Mouse (Mus musculus) urinary bladder, adult 18-20 months (tissue): ENCODE measurements at regions not wholly inside any gene's neighbourhood (a gene's known extent, or its start where the extent isn't known, plus 50 kb on each side); places are given as distances from the start of the nearest gene placed in this dataset.

Experiments used
- DNase-seq, 2 experiments: peaks; one replicate each; pipeline ENCODE4 v3.0.0; 2022; ENCODE audit warnings: low spot score in 2 of 2, mixed read lengths in 2 of 2

DNA sequence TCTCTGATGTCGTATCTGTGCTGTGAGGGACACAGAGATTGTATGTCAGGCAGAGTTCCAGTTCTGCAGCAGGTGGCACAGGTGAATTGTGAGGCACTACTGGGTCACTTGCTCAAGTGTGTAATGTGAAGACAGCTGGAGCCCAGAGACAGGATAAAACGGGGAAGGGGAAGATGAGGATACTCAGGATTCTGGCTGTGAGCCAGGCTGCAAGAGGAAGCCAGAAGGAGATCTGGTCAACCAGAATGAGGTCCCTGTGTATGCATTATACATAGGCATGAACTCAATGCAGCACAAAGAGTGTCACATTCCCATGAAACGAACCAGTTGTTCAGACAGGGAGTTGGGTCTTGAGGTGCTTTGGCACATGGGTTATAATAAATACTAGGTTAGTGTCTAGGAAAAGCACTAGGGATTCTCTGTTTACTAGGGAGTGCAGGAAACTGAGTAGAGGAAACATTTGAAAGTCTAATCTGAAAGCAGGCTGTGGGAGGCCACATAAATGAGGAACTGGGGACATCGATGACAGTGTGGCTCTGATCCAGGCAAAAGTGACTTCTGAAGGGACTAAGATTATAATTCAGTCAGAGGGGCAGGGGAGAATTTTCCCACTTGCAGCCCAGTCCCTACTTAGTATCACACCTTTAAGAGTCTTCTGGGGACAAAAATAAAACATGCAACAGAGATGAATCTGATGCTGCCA is 109.9 kb upstream of the Rxfp2 start:
- DNase-seq: no peak

DNA sequence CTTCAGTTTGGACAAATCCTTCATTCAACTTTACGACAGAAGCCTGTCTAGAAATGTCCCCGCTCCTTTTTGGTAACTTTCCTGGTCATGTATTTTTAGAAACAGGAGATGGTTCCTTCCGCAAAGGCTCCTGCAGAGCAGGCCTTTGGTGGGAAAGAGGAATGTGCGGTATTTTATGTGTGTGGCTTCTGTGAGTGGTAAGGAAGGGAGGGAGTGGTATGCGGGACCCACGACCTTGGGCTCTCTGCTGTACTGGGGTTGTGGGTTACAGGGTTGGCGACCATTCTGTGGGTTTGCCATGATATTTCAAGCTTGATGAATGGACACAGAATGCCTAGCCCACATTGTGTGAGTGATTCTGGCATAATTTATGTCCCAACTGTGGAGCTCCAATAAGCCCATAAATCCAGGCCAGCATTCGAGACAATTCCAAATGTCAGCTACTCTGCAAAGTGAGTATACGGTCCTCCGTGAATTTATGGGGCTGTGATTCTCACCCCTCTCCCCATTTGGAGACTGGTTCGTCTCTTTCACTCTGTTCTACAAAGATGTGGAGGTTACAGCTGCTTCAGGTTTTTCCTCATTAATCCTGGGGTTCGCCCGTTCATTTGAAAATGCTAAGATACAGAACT is 109.3 kb upstream of the Rxfp2 start:
- DNase-seq: no peak

DNA sequence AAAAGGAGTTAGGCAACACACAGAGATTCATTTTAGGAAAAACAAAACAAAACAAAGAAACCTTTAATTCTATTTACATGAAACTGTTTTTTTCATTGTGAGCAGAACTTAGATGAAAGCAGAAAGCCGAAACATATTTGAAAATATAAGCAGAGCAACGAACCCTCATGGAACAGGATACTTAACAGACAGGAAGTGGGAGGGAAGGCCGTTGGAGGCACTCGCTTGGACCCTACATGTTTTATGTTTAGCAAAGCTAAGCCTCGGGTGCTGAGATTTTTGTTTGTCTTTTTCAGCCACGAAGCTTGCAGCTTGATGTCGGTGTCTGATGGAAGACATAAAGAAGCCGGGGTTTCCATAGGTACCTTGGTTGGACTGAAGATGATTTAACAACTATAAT is 108.5 kb upstream of the Rxfp2 start:
- DNase-seq: no peak

DNA sequence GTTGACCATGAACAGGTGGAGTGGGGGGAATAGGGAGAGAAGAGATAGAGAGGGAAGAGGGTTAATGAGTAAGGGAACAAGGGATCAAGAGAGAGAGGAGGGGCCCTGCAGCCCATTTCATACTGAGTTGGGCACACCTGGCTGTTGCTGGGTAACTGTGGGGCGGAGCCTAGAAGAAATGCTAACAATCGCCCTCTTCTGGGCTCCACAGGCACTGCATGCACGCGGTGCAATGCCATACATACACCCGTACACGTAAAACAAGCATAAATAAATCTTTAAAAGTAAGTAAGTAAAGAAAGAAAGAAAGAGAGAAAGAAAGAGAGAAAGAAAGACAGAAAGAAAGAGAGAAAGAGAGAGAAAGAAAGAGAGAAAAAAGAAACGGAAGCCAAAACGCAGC is 106.5 kb upstream of the Rxfp2 start:
- no peak for DNase-seq

DNA sequence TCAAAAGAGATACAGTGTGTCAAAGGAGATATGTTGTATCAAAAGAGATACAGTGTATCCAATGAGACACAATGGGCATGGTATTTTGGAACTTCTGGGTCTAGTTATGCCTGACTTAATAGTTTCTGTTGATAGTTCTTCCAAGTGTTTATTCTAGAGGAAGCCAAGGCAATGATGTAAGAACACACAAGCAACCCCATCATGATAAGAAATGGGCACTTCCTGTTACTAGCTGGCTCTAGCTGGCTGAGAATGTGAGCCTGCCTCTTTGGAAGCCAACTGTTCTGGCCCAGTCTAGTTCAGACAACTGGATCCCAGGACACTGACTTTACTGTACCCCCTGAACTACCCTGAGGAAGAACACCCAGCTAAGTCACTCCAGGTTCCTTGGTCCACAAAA is 102.7 kb upstream of the Rxfp2 start:
- no peak for DNase-seq

DNA sequence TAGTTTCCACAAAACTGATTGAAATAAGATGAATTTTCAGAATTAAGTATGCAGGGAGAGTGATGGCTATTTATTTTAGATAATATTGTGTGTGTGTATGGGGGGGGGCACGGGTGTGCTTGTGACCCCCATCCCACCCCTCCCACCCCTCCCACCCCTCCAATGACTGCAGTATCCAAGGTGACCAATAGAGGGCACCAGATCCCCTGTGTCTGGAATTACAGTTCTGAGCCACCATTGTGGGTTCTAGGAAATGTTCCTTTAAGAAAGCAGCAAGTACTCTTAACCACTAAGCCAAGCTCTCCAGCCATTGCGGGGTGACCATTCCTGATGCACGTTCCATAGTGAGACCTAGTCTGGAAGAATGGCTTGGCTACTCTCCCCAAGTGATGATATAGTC is 101.1 kb upstream of the Rxfp2 start:
- DNase-seq: no peak

DNA sequence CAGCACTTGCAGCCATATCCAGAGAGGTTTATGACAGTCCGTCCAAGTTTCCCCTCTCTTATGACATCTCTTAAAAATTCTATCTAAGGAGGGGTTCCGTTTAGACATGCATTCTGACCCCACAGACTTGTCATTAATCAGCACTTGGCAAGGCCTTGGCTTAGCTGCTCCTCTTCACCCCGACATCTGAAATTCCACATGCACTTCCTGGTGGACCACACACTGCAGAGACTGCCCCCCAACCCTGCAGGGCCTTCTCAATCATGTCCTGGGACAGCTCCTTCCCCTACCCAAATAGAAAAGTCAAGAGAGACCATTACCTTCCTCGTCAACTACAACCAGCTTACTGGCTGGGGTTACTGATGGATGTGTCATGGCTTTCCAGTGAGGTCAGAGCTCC is 99.4 kb upstream of the Rxfp2 start:
- no peak for DNase-seq

DNA sequence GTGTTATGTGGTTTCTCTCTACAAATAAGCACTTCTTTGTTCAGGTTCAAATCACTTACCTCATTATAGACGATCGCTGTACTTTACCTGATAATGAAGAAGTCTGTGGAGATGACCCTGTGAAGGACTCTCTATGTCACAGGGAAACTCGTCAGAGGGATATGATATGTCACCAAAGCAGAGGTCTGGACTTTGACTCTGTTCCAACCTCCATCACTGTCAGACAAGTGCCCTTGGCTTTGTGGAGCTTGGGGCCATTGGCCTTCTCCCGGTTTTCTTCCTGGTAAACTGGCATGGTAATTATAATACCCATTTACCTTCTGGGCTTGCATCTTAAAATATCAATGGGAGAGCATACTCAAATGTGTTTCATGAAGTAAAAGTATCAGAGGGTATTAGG is 98.1 kb upstream of the Rxfp2 start:
- DNase-seq: no peak

DNA sequence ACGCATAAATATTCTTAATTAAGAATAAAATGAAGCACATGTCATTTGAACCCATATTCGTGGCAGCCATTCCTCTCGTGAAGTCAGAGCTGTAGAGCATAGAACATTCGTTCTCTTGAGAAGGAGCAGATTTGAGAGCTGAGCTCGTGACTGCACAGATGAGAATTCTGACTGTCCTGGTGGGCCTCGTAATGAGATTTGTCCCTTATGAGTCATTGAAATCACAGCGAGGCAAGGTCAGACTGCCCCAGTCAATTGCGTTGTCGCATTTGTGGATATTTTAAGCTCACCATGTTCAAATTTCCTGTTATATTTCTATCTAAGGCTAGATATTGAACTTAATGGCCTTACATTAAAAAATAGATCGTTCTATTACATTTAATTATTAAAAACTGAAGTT is 94.0 kb upstream of the Rxfp2 start:
- DNase-seq: no peak

DNA sequence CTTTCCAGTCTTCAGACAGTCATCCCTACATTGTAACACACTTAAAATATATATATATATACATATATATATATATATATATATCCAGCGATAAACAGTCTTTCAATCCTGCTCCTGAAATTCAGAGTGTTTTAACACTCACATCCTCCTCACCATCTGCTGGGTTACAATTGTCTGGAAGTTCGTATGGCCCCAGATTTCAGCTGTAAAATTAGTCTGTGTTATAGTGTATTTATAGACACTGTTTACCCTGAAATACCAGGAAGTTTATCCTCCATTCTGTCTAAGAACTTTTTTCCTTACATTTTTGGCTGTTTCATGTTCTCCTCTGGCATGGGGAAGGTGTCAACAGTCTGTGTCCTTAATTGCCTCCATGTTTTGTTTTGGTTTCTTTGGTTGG is 91.7 kb upstream of the Rxfp2 start:
- DNase-seq: no peak

DNA sequence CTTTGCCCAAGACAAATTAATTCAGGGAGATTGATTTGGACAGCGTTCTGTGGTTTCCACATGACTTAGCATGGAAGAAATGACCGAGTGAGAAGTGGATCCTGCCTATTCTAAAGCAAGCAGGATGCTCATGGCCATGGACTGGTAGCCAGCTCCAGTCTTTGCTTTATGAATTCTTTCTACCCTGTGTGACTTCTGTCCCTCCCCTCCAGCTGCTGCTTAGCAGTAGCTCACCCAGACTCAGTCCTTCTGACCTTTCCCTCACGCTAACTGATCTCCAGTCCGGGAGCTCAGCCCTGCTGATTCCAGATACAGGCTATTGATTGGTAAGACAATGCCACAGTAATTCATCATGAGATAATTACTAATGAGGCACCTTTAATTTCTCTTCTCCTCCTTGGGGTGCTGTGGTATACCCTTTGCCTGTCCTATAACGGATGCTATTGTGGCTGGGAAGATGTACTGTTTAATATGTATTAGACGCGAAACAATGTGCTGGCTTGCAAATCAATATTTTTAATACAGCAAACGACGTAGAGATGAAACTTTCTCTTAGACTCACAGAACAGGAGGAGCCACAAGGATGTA is 86.8 kb upstream of the Rxfp2 start:
- DNase-seq: no peak

DNA sequence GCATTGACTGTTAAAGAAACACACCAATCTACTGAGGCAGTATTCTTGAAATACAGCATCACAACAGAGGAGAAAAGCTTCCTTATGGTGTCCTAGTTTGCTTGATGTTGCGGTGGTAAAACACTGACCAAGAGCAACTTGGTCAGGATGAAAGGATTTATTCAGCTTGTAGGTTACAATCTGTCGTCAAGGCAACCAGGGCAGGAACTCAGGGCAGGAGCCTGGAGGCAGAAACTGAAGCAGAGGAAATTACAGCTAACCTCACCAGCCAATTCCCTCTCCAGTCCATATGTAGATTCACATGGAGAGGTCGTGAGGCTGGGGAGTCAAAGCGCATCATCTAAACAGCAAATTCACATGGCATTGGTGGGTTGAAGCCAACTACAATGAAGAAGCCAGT is 86.3 kb upstream of the Rxfp2 start:
- no peak for DNase-seq

DNA sequence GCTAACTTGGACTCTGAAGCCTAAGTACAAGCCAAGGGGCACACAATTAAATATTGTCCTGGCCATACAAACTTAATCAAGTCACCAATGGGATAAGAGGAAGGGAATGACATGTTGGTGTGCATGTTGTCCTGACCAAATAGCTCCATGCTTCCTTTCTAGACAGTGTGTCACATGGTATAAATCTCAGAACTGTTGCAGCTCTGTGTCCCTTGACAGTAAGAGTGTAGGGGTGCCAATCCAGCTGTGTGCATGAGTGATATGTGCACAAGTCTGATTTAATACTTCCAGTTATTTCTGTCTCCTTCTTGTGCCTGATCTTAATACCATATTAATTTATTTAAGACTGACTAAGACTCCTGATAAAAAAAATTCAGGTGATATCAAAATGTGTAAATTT is 72.8 kb upstream of the Rxfp2 start:
- no peak for DNase-seq

DNA sequence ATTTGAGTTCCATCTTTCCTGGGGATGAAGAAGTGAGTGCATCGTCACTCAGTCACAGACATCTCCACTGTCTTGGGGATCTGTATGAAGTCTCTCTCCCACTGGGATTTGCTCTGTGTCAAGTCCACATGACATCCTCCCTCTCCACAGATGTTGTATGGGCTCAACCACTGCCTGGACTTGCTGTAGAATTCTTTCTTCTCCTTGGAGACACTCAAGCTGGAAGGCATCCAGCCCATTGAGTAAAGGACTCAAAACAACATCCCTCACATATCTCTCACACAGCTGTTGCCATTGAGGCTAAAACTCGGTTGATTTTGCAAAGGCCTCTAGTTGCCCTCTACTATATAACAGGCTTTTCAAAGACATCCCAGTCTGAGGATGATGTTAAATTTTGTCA is 71.0 kb upstream of the Rxfp2 start:
- DNase-seq: no peak

DNA sequence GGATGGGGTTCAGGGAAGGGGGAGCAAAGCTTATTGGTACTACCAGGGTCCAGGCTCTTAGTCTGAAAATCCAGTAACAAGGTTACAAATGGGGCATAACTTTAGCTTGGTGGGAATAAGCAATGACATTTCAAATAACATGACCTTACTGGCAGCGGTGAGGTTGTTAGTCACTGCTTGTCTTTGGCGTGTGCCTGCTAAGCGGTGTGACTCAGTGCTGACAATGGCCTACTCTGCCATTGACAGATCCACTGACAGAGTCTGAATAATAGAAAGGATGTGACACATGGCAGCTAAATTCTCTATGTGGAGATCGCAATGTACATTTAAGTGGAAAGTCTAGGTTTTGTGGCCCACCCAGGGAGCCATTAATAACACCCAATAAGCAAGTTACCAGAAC is 61.5 kb upstream of the Rxfp2 start:
- peak; percentile 1 to 2 for DNase-seq

DNA sequence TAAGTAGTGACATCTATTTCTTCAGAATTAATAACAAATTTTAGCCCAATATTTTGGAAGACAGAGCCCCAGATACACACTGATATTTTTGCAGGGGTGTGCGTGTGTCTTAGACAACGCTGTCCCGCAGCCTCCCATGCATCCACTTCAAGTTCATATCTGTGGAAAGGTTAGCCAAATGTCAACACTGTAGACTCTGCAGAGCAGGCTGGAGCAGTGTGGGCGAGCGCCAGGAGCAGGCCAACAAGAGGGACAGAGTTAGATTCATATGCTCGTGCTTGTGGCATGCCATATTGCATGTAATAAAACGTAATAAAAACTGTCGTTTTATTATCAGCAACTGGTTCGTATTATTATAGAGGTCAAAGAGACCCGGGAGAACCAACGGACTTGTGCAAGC is 57.3 kb upstream of the Rxfp2 start:
- no peak for DNase-seq

DNA sequence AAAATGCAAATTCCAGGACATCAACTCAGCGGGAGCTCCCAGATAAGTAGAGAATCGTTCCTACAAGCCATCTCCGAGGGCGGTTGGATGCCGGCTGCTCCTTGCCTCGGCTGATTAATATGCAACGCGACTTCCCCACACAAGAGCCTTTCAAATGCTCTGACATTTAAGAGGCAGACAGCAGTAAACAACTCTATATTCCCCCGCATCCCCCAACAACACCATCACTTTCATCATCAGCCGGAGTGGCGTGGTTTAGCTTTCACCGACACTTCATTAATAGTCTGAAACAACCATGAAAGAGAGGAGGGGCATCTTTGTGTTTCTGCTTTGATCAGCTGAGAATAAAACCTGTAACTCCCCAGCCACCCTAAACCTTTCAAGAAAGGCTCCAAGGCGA is 53.7 kb upstream of the Rxfp2 start:
- no peak for DNase-seq
